Mouse (Mus musculus): ENCODE data around the gene Gm42688. TPM values are rescaled to one million over a fixed set of nuclear protein-coding genes. Genes with fewer than 3 reads are reported as not detected.

The Gm42688 gene
- 1 to 10 TPM; 5.8 to 8.1 (median 6.4) TPM for total RNA-seq (2022)

- peak; percentile 80 to 91 for DNase-seq (ENCODE audit: low spot score in 2 of 2)
Measured at GRCm38 (mm10) chr6:83101316-83101687, at the start of gene Gm42688, which contains the start of gene Ccdc142. Gene Gm42688, plus strand, starts transcription at chr6:83101617. Gene Ccdc142, plus strand, starts transcription at chr6:83101601.

- no peak for DNase-seq (ENCODE audit: low spot score in 2 of 2)
Measured at GRCm38 (mm10) chr6:83053136-83053960, 48.1 kb upstream of the Gm42688 start.

GRCm38 (mm10) chr6:83054074-83054851, 47.2 kb upstream of the Gm42688 start, which contains the start of gene Aup1:
Gene Aup1, plus strand, starts transcription at chr6:83054521.
- DNase-seq (ENCODE audit: low spot score in 2 of 2): peak; percentile 92 to 98

GRCm38 (mm10) chr6:83054871-83055431, 46.5 kb upstream of the Gm42688 start, which contains the start of gene Htra2:
Gene Htra2, minus strand, starts transcription at chr6:83055273.
- peak in 1 of 2 experiments; percentile 32 for DNase-seq (ENCODE audit: low spot score in 2 of 2)

- DNase-seq (ENCODE audit: low spot score in 2 of 2): no peak
Measured at GRCm38 (mm10) chr6:83057790-83058189, 43.6 kb upstream of the Gm42688 start, which contains the start of gene Dqx1. Gene Dqx1, plus strand, starts transcription at chr6:83057844.

- DNase-seq (ENCODE audit: low spot score in 2 of 2): no peak
Measured at GRCm38 (mm10) chr6:83058725-83059124, 42.7 kb upstream of the Gm42688 start.

- DNase-seq (ENCODE audit: low spot score in 2 of 2): no peak
Measured at GRCm38 (mm10) chr6:83065995-83066394, 35.4 kb upstream of the Gm42688 start.

- DNase-seq (ENCODE audit: low spot score in 2 of 2): no peak
Measured at GRCm38 (mm10) chr6:83066441-83066840, 35.0 kb upstream of the Gm42688 start.

- DNase-seq (ENCODE audit: low spot score in 2 of 2): no peak
Measured at GRCm38 (mm10) chr6:83068221-83068620, 33.2 kb upstream of the Gm42688 start.

GRCm38 (mm10) chr6:83068706-83069487, 32.5 kb upstream of the Gm42688 start:
- DNase-seq (ENCODE audit: low spot score in 2 of 2): no peak

GRCm38 (mm10) chr6:83069488-83070246, 31.8 kb upstream of the Gm42688 start:
- DNase-seq (ENCODE audit: low spot score in 2 of 2): no peak

GRCm38 (mm10) chr6:83070247-83070310, 31.3 kb upstream of the Gm42688 start, which contains the start of gene Tlx2:
Gene Tlx2, minus strand, starts transcription at chr6:83070293.
- DNase-seq (ENCODE audit: low spot score in 2 of 2): no peak

- peak in 1 of 2 experiments; percentile 43 for DNase-seq (ENCODE audit: low spot score in 2 of 2)
Measured at GRCm38 (mm10) chr6:83070311-83071219, 30.9 kb upstream of the Gm42688 start.

GRCm38 (mm10) chr6:83071220-83071619, 30.2 kb upstream of the Gm42688 start:
- DNase-seq (ENCODE audit: low spot score in 2 of 2): no peak

GRCm38 (mm10) chr6:83074979-83075378, 26.4 kb upstream of the Gm42688 start:
- DNase-seq (ENCODE audit: low spot score in 2 of 2): no peak

GRCm38 (mm10) chr6:83077630-83078323, 23.6 kb upstream of the Gm42688 start, which contains the start of gene Pcgf1:
Gene Pcgf1, plus strand, starts transcription at chr6:83077869.
- DNase-seq (ENCODE audit: low spot score in 2 of 2): peak in 1 of 2 experiments; percentile 48

GRCm38 (mm10) chr6:83078324-83078858, 23.0 kb upstream of the Gm42688 start:
- peak; percentile 97 to 100 for DNase-seq (ENCODE audit: low spot score in 2 of 2)

- no peak for DNase-seq (ENCODE audit: low spot score in 2 of 2)
Measured at GRCm38 (mm10) chr6:83080210-83080609, 21.2 kb upstream of the Gm42688 start.

GRCm38 (mm10) chr6:83083497-83083896, 17.9 kb upstream of the Gm42688 start:
- no peak for DNase-seq (ENCODE audit: low spot score in 2 of 2)

All from left cerebral cortex, adult 8-10 months (tissue).